Mouse (Mus musculus) CD8-positive naive resting alpha-beta T cell, adult 2 months (primary cell): Measurements from ENCODE around the gene Gm45213.

Source experiments
- DNase-seq, 2 experiments: peaks; one replicate each; pipeline ENCODE4 v3.0.0; 2022; ENCODE audit warnings: low read depth in 2 of 2, low spot score in 2 of 2

Gene Gm45213

GRCm38 (mm10) chr7:66043552-66044459 lies at the start of gene Gm45213:
Gene Gm45213 (plus strand): TSS chr7:66043602.
- no peak for DNase-seq

GRCm38 (mm10) chr7:66001035-66001754 lies 42.2 kb upstream of the Gm45213 start:
- DNase-seq, result no peak

- no peak for DNase-seq
These were observed 41.6 kb upstream of the Gm45213 start for GRCm38 (mm10) chr7:66001797-66002196.

GRCm38 (mm10) chr7:66003447-66003846 lies 40.0 kb upstream of the Gm45213 start:
- no peak for DNase-seq

GRCm38 (mm10) chr7:66003865-66004638 lies 39.4 kb upstream of the Gm45213 start:
- no peak for DNase-seq

GRCm38 (mm10) chr7:66005066-66005465 lies 38.3 kb upstream of the Gm45213 start:
- no peak for DNase-seq

GRCm38 (mm10) chr7:66008161-66008891 lies 35.1 kb upstream of the Gm45213 start:
- DNase-seq, result no peak

- no peak for DNase-seq
These were observed 34.5 kb upstream of the Gm45213 start for GRCm38 (mm10) chr7:66008892-66009273.

- DNase-seq, result no peak
These were observed 32.9 kb upstream of the Gm45213 start for GRCm38 (mm10) chr7:66010518-66010917.

GRCm38 (mm10) chr7:66027747-66028146 lies 15.7 kb upstream of the Gm45213 start:
- DNase-seq, result no peak

- no peak for DNase-seq
These were observed 14.5 kb upstream of the Gm45213 start for GRCm38 (mm10) chr7:66028766-66029512.

- no peak for DNase-seq
These were observed 6.6 kb upstream of the Gm45213 start for GRCm38 (mm10) chr7:66036809-66037208.

- no peak for DNase-seq
These were observed 5.1 kb upstream of the Gm45213 start for GRCm38 (mm10) chr7:66038261-66038660.

- no peak for DNase-seq
These were observed 4.7 kb upstream of the Gm45213 start for GRCm38 (mm10) chr7:66038730-66039129.

GRCm38 (mm10) chr7:66040026-66040814 lies 3.2 kb upstream of the Gm45213 start:
- DNase-seq, result no peak

GRCm38 (mm10) chr7:66044617-66045016 lies 1.2 kb downstream of the Gm45213 start:
- no peak for DNase-seq

GRCm38 (mm10) chr7:66046921-66047918 lies 3.8 kb downstream of the Gm45213 start:
- no peak for DNase-seq

- DNase-seq, result no peak
These were observed 4.6 kb downstream of the Gm45213 start for GRCm38 (mm10) chr7:66047975-66048374.
